Mouse (Mus musculus) forebrain, embryonic 14.5 days (tissue): ENCODE results near the gene Nrgn. TPM values are rescaled to one million over a fixed set of nuclear protein-coding genes. Genes with fewer than 3 reads are reported as not detected.

Source experiments
- ATAC-seq: fragments of 200-750 bp; cut with Nextera tagmentation; 2 replicates; pipeline ENCODE4 v1.8.0; 2017; ENCODE audit warnings: mild to moderate bottlenecking, moderate library complexity
- DNase-seq: peaks from one replicate; pipeline ENCODE4 v3.0.0-alpha.2; 2015; ENCODE audit warnings: low spot score
- H3K27ac ChIP-seq: fragments of 300-500 bp; sonication (generic); 2 replicates; pipeline ENCODE4 v1.5.1; 2014; ENCODE audit warnings: low read depth, mild to moderate bottlenecking, control low read depth, low read length, moderate library complexity
- H3K27me3 ChIP-seq: fragments of 300-500 bp; sonication (generic); replicated peaks from 2 replicates; pipeline ENCODE4 v1.6.1; 2014; ENCODE audit warnings: low read length, control low read depth, mixed read lengths; ENCODE audit not compliant: control insufficient read depth, insufficient read depth
- H3K36me3 ChIP-seq: fragments of 300-500 bp; sonication (generic); 2 replicates; pipeline ENCODE4 v1.6.1; 2014; ENCODE audit warnings: low read length, control low read depth; ENCODE audit not compliant: control insufficient read depth, insufficient read depth
- H3K4me1 ChIP-seq: fragments of 300-500 bp; sonication (generic); 2 replicates; pipeline ENCODE4 v1.6.1; 2014; ENCODE audit warnings: antibody characterized with exemption, low read length, control low read depth; ENCODE audit not compliant: control insufficient read depth, insufficient read depth
- H3K4me2 ChIP-seq: fragments of 300-500 bp; sonication (generic); 2 replicates; pipeline ENCODE4 v1.6.1; 2014; ENCODE audit warnings: mild to moderate bottlenecking, control low read depth, low read length
- H3K4me3 ChIP-seq: fragments of 300-500 bp; sonication (generic); 2 replicates; pipeline ENCODE4 v1.5.1; 2014; ENCODE audit warnings: low read depth, low read length, control low read depth
- H3K9ac ChIP-seq: fragments of 300-500 bp; sonication (generic); 2 replicates; pipeline ENCODE4 v1.6.1; 2014; ENCODE audit warnings: mild to moderate bottlenecking, low read length, control low read depth, moderate library complexity
- H3K9me3 ChIP-seq: fragments of 300-500 bp; sonication (generic); replicated peaks from 2 replicates; pipeline ENCODE4 v1.6.1; 2016; ENCODE audit warnings: low read length, control low read depth, mixed read lengths; ENCODE audit not compliant: control insufficient read depth
- WGBS: fragments of 180-500 bp; shearing (Covaris S2); extraction: QIAGEN DNeasy Blood & Tissue Kit; methylation state at CpG from one replicate; pipeline ENCODE4 v1.1.7; 2014; 5-methylcytosine and 5-hydroxymethylcytosine counted together
- polyA plus RNA-seq: library from polyadenylated mRNA; unstranded; fragments of >200 nt; fragmentation: Nextera tagmentation; extraction: Ambion mirVana; gene quantifications from 2 replicates; pipeline ENCODE4 v1.2.1, GENCODE M21; 2014

Nrgn gene
- polyA plus RNA-seq, 1 experiment from 2014 or later: 7.4 TPM

- Histone ChIP-seq H3K27me3 (no peaks in the 10 kb centered on the region), H3K9me3 (no peaks in the 10 kb centered on the region), H3K4me3 (no peak within 1 kb of the TSS), H3K4me1 (peaks cover 2% of the 10 kb centered on the region; the same call in 1 of the 2 replicates), H3K9ac (no peak within 1 kb of the TSS), H3K36me3 (no peaks in the 10 kb centered on the region), H3K27ac (no peak within 1 kb of the TSS), H3K4me2 (no peak within 1 kb of the TSS)
- 54% methylated on average over 23 of the region's 23 CpGs for whole genome bisulfite sequencing
- no peak for ATAC-seq
- DNase-seq: no peak
Measured at GRCm38 (mm10) chr9:37539170-37540025, 13.3 kb downstream of the Nrgn start, which contains the start of gene Vsig2. Vsig2 (plus strand) TSS chr9:37539255.

GRCm38 (mm10) chr9:37537658-37538250 lies 14.9 kb downstream of the Nrgn start:
- no peak overlapping the region for H3K4me2 ChIP-seq
- no peaks in the 10 kb centered on the region for H3K9me3 ChIP-seq
- no peaks in the 10 kb centered on the region for H3K4me1 ChIP-seq
- ATAC-seq: no peak
- no peaks in the 10 kb centered on the region for H3K36me3 ChIP-seq
- H3K4me3 ChIP-seq: no peak overlapping the region
- 86% methylated on average over 5 of the region's 5 CpGs for WGBS
- no peaks in the 10 kb centered on the region for H3K27me3 ChIP-seq
- no peak for DNase-seq
- no peak overlapping the region for H3K9ac ChIP-seq
- no peak overlapping the region for H3K27ac ChIP-seq

- no peak for ATAC-seq
Measured at GRCm38 (mm10) chr9:37536851-37537250, 15.9 kb downstream of the Nrgn start.

GRCm38 (mm10) chr9:37530888-37531705 lies 21.6 kb downstream of the Nrgn start:
- H3K4me1 ChIP-seq: peaks cover 4% of the 10 kb centered on the region; the same call in 1 of the 2 replicates
- no peaks in the 10 kb centered on the region; the same call in 1 of the 2 replicates for H3K36me3 ChIP-seq
- peak overlapping the region; percentile 4; the same call in 1 of the 2 replicates for H3K9ac ChIP-seq
- H3K4me3 ChIP-seq: peak overlapping the region; percentile 26
- H3K27me3 ChIP-seq: peaks cover 43% of the 10 kb centered on the region
- peak; percentile 80 for DNase-seq
- ATAC-seq: peak; percentile 78
- no peak overlapping the region for H3K27ac ChIP-seq
- H3K9me3 ChIP-seq: no peaks in the 10 kb centered on the region
- 3% methylated on average over 31 of the region's 31 CpGs for WGBS
- peak overlapping the region; percentile 57 for H3K4me2 ChIP-seq

More at GRCm38 (mm10) chr9:37536851-37537250, 15.9 kb downstream of the Nrgn start:
- H3K36me3 ChIP-seq: no peaks in the 10 kb centered on the region
- no peaks in the 10 kb centered on the region for H3K27me3 ChIP-seq
- no peak overlapping the region for H3K4me2 ChIP-seq
- 73% methylated on average over 4 of the region's 4 CpGs for WGBS
- no peak overlapping the region for H3K4me3 ChIP-seq
- no peak for DNase-seq
- no peaks in the 10 kb centered on the region for H3K9me3 ChIP-seq
- H3K9ac ChIP-seq: no peak overlapping the region
- H3K27ac ChIP-seq: no peak overlapping the region
- H3K4me1 ChIP-seq: no peaks in the 10 kb centered on the region

GRCm38 (mm10) chr9:37530031-37530887 lies 22.4 kb downstream of the Nrgn start:
- peak overlapping the region; percentile 26 for H3K4me3 ChIP-seq
- H3K4me2 ChIP-seq: peak overlapping the region; percentile 57
- peak overlapping the region; percentile 59 for H3K9ac ChIP-seq
- peak; percentile 51 for ATAC-seq
- DNase-seq: no peak
- no peaks in the 10 kb centered on the region for H3K9me3 ChIP-seq
- H3K27ac ChIP-seq: no peak overlapping the region
- 3% methylated on average over 32 of the region's 32 CpGs for WGBS
- peaks cover 43% of the 10 kb centered on the region for H3K27me3 ChIP-seq
- peaks cover 4% of the 10 kb centered on the region; the same call in 1 of the 2 replicates for H3K4me1 ChIP-seq
- H3K36me3 ChIP-seq: peaks cover under 1% of the 10 kb centered on the region

GRCm38 (mm10) chr9:37528225-37528970 lies 24.3 kb downstream of the Nrgn start:
- Histone ChIP-seq H3K27ac (no peak overlapping the region), H3K36me3 (peaks cover 11% of the 10 kb centered on the region), H3K4me3 (peak overlapping the region; percentile 2; the same call in 1 of the 2 replicates), H3K9ac (no peak overlapping the region), H3K4me2 (no peak overlapping the region), H3K9me3 (no peaks in the 10 kb centered on the region), H3K4me1 (peaks cover 4% of the 10 kb centered on the region; the same call in 1 of the 2 replicates), H3K27me3 (peaks cover 43% of the 10 kb centered on the region)
- no peak for DNase-seq
- no peak for ATAC-seq
- 31% methylated on average over 9 of the region's 9 CpGs for WGBS

GRCm38 (mm10) chr9:37527396-37528224 lies 25.1 kb downstream of the Nrgn start, which contains the start of gene Esam:
Esam (plus strand) TSS chr9:37528078.
- ATAC-seq: no peak

More at GRCm38 (mm10) chr9:37527396-37528224, 25.1 kb downstream of the Nrgn start, which contains the start of gene Esam:
- H3K4me2 ChIP-seq: no peak within 1 kb of the TSS
- no peak within 1 kb of the TSS for H3K27ac ChIP-seq
- 8% methylated on average over 41 of the region's 41 CpGs for WGBS
- H3K9ac ChIP-seq: 0 out of 2 replicates have a peak within 1 kb of the TSS, but pooled peaks have one; percentile 13
- H3K27me3 ChIP-seq: peaks cover 43% of the 10 kb centered on the region
- H3K4me1 ChIP-seq: peaks cover 4% of the 10 kb centered on the region; the same call in 1 of the 2 replicates
- DNase-seq: no peak
- H3K36me3 ChIP-seq: peaks cover 19% of the 10 kb centered on the region
- H3K9me3 ChIP-seq: no peaks in the 10 kb centered on the region
- peak within 1 kb of the TSS; percentile 2; the same call in 1 of the 2 replicates for H3K4me3 ChIP-seq
